Mouse (Mus musculus): ENCODE measurements at regions not wholly inside any gene's neighbourhood (a gene's known extent, or its start where the extent isn't known, plus 50 kb on each side); places are given as distances from the start of the nearest gene placed in this dataset.

- H3K36me3 ChIP-seq (ENCODE audit: control insufficient read depth, insufficient read depth, low read length): no peaks in the 10 kb centered on the region
- ATAC-seq (ENCODE audit: low FRiP score, low TSS enrichment): no peak
- no peak overlapping the region for H3K9ac ChIP-seq (ENCODE audit: low read length)
- H3K27me3 ChIP-seq (ENCODE audit: control insufficient read depth, insufficient read depth, low read length): no peaks in the 10 kb centered on the region
- H3K4me1 ChIP-seq (replicated peaks; ENCODE audit: control insufficient read depth, insufficient read depth): no peaks in the 10 kb centered on the region
- no peak overlapping the region for H3K4me2 ChIP-seq (replicated peaks; ENCODE audit: low read depth)
- H3K9me3 ChIP-seq (ENCODE audit: control insufficient read depth, low read length): no peaks in the 10 kb centered on the region
- WGBS: 90% methylated on average over 4 of the region's 4 CpGs
- no peak overlapping the region for H3K27ac ChIP-seq (replicated peaks)
- TF ChIP-seq EP300 (optimal IDR thresholded peaks at IDR 0.05): no peak
- no peak for TF ChIP-seq CTCF (IDR thresholded peaks at IDR 0.05; ENCODE audit: low read depth)
- no peak for DNase-seq (ENCODE audit: low spot score)
- no peak overlapping the region for H3K4me3 ChIP-seq (ENCODE audit: low read depth, low read length)
These were observed 304.6 kb downstream of the Klf6 start for GRCm38 (mm10) chr13:6165916-6166315.

GRCm38 (mm10) chr13:6167055-6167761, 305.9 kb downstream of the Klf6 start:
- Histone ChIP-seq H3K9me3 (ENCODE audit: control insufficient read depth, low read length) (no peaks in the 10 kb centered on the region), H3K4me1 (replicated peaks; ENCODE audit: control insufficient read depth, insufficient read depth) (no peaks in the 10 kb centered on the region), H3K9ac (ENCODE audit: low read length) (no peak overlapping the region), H3K4me3 (ENCODE audit: low read depth, low read length) (no peak overlapping the region), H3K27ac (replicated peaks) (no peak overlapping the region), H3K4me2 (replicated peaks; ENCODE audit: low read depth) (no peak overlapping the region), H3K36me3 (ENCODE audit: control insufficient read depth, insufficient read depth, low read length) (no peaks in the 10 kb centered on the region), H3K27me3 (ENCODE audit: control insufficient read depth, insufficient read depth, low read length) (no peaks in the 10 kb centered on the region)
- WGBS: 82% methylated on average over 1 of the region's 1 CpGs
- ATAC-seq (ENCODE audit: low FRiP score, low TSS enrichment): no peak
- TF ChIP-seq CTCF (IDR thresholded peaks at IDR 0.05; ENCODE audit: low read depth): no peak
- no peak for TF ChIP-seq EP300 (optimal IDR thresholded peaks at IDR 0.05)
- DNase-seq (ENCODE audit: low spot score): no peak

- Histone ChIP-seq H3K27me3 (ENCODE audit: control insufficient read depth, insufficient read depth, low read length) (no peaks in the 10 kb centered on the region), H3K27ac (replicated peaks) (no peak overlapping the region), H3K9ac (ENCODE audit: low read length) (no peak overlapping the region), H3K4me3 (ENCODE audit: low read depth, low read length) (no peak overlapping the region), H3K36me3 (ENCODE audit: control insufficient read depth, insufficient read depth, low read length) (no peaks in the 10 kb centered on the region), H3K4me1 (replicated peaks; ENCODE audit: control insufficient read depth, insufficient read depth) (no peaks in the 10 kb centered on the region), H3K9me3 (ENCODE audit: control insufficient read depth, low read length) (no peaks in the 10 kb centered on the region), H3K4me2 (replicated peaks; ENCODE audit: low read depth) (no peak overlapping the region)
- ATAC-seq (ENCODE audit: low FRiP score, low TSS enrichment) (no peak), DNase-seq (ENCODE audit: low spot score) (no peak)
- no peak for TF ChIP-seq CTCF (IDR thresholded peaks at IDR 0.05; ENCODE audit: low read depth)
- TF ChIP-seq EP300 (optimal IDR thresholded peaks at IDR 0.05): no peak
These were observed 311.8 kb downstream of the Klf6 start for GRCm38 (mm10) chr13:6173095-6173494.

- H3K27me3 ChIP-seq (ENCODE audit: control insufficient read depth, insufficient read depth, low read length): no peaks in the 10 kb centered on the region
- 67% methylated on average over 9 of the region's 9 CpGs for WGBS
- no peaks in the 10 kb centered on the region for H3K4me1 ChIP-seq (replicated peaks; ENCODE audit: control insufficient read depth, insufficient read depth)
- ATAC-seq (ENCODE audit: low FRiP score, low TSS enrichment) (no peak), DNase-seq (ENCODE audit: low spot score) (no peak)
- H3K27ac ChIP-seq (replicated peaks): no peak overlapping the region
- no peak overlapping the region for H3K4me3 ChIP-seq (ENCODE audit: low read depth, low read length)
- H3K9me3 ChIP-seq (ENCODE audit: control insufficient read depth, low read length): no peaks in the 10 kb centered on the region
- no peak overlapping the region for H3K4me2 ChIP-seq (replicated peaks; ENCODE audit: low read depth)
- no peaks in the 10 kb centered on the region for H3K36me3 ChIP-seq (ENCODE audit: control insufficient read depth, insufficient read depth, low read length)
- no peak for TF ChIP-seq CTCF (IDR thresholded peaks at IDR 0.05; ENCODE audit: low read depth)
- no peak overlapping the region for H3K9ac ChIP-seq (ENCODE audit: low read length)
These were observed 317.2 kb downstream of the Klf6 start for GRCm38 (mm10) chr13:6178362-6179070.

- no peak for ATAC-seq (ENCODE audit: low FRiP score, low TSS enrichment)
These were observed 327.9 kb downstream of the Klf6 start for GRCm38 (mm10) chr13:6189133-6189532.

GRCm38 (mm10) chr13:6189566-6189965, 328.3 kb downstream of the Klf6 start:
- no peak overlapping the region for H3K9ac ChIP-seq (ENCODE audit: low read length)
- no peak overlapping the region for H3K27ac ChIP-seq (replicated peaks)
- H3K4me2 ChIP-seq (replicated peaks; ENCODE audit: low read depth): no peak overlapping the region
- ATAC-seq (ENCODE audit: low FRiP score, low TSS enrichment): peak; percentile 33; the same call in 1 of the 2 replicates
- no peaks in the 10 kb centered on the region for H3K27me3 ChIP-seq (ENCODE audit: control insufficient read depth, insufficient read depth, low read length)
- H3K4me3 ChIP-seq (ENCODE audit: low read depth, low read length): no peak overlapping the region
- 0 out of 2 replicates have a peak, but pooled peaks cover 5% of the 10 kb centered on the region for H3K4me1 ChIP-seq (replicated peaks; ENCODE audit: control insufficient read depth, insufficient read depth)
- H3K9me3 ChIP-seq (ENCODE audit: control insufficient read depth, low read length): no peaks in the 10 kb centered on the region
- DNase-seq (ENCODE audit: low spot score): peak; percentile 37
- TF ChIP-seq CTCF (IDR thresholded peaks at IDR 0.05; ENCODE audit: low read depth): no peak
- TF ChIP-seq EP300 (optimal IDR thresholded peaks at IDR 0.05): no peak
- WGBS: 23% methylated on average over 7 of the region's 7 CpGs
- no peaks in the 10 kb centered on the region for H3K36me3 ChIP-seq (ENCODE audit: control insufficient read depth, insufficient read depth, low read length)

More at GRCm38 (mm10) chr13:6189133-6189532, 327.9 kb downstream of the Klf6 start:
- 43% methylated on average over 3 of the region's 3 CpGs for WGBS
- no peak overlapping the region for H3K9ac ChIP-seq (ENCODE audit: low read length)
- TF ChIP-seq CTCF (IDR thresholded peaks at IDR 0.05; ENCODE audit: low read depth) (no peak), EP300 (optimal IDR thresholded peaks at IDR 0.05) (no peak)
- no peak overlapping the region for H3K4me3 ChIP-seq (ENCODE audit: low read depth, low read length)
- no peaks in the 10 kb centered on the region for H3K36me3 ChIP-seq (ENCODE audit: control insufficient read depth, insufficient read depth, low read length)
- no peak overlapping the region for H3K27ac ChIP-seq (replicated peaks)
- no peak overlapping the region for H3K4me2 ChIP-seq (replicated peaks; ENCODE audit: low read depth)
- H3K9me3 ChIP-seq (ENCODE audit: control insufficient read depth, low read length): no peaks in the 10 kb centered on the region
- no peaks in the 10 kb centered on the region for H3K27me3 ChIP-seq (ENCODE audit: control insufficient read depth, insufficient read depth, low read length)
- H3K4me1 ChIP-seq (replicated peaks; ENCODE audit: control insufficient read depth, insufficient read depth): 0 out of 2 replicates have a peak, but pooled peaks cover 5% of the 10 kb centered on the region
- DNase-seq (ENCODE audit: low spot score): no peak
